ENCODE assay signal across 8 mouse cellular contexts in genomic region chr8:120970346-120970745, GRCm38 (mm10).
DNase-seq lines count a peak whose midpoint lies in the region; ATAC-seq and TF ChIP-seq lines count a peak whose summit lies in the region.
"Had no signal": no experiment of that assay in that cellular context is flagged by ENCODE, and none has a peak within 500 bp of the region (broad histone marks: within the 10 kb centered on the region; RNA-seq: fewer than 3 reads in every experiment).

No protein-coding gene starts in this region.

- H3K27ac ChIP-seq in kidney, embryonic 15.5 days = no peak overlapping the region
- H3K27ac ChIP-seq in ES-E14 (ENCODE audit: insufficient read depth, low read depth, low read length, poor library complexity, severe bottlenecking) = no peak overlapping the region

- no peaks in the 10 kb centered on the region for H3K36me3 ChIP-seq in kidney, embryonic 15.5 days
- H3K36me3 ChIP-seq in ES-E14 (ENCODE audit: control insufficient read depth, insufficient read depth, low read length, poor library complexity, severe bottlenecking) = no peaks in the 10 kb centered on the region

- H3K4me2 ChIP-seq in kidney, embryonic 15.5 days = no peak overlapping the region

- peak; percentile 15 for DNase-seq in kidney, adult 11 months
- DNase-seq in A20 (ENCODE audit: low read depth, low spot score) (peak; percentile 59), ES-E14 (ENCODE audit: low read depth, low spot score) (peak; percentile 57)
- DNase-seq in embryo, embryonic 10.5 days (ENCODE audit: low spot score) = peak; percentile 63
- peak; percentile 50 for DNase-seq in lung, postnatal 10 days
- DNase-seq in thymus, postnatal 25 days = peak; percentile 82

- H3K9me3 ChIP-seq in kidney, embryonic 15.5 days (replicated peaks) = no peaks in the 10 kb centered on the region
- no peaks in the 10 kb centered on the region for H3K9me3 ChIP-seq in ES-E14 (ENCODE audit: control insufficient read depth, insufficient read depth, low read depth, low read length)

- H3K27me3 ChIP-seq in kidney, embryonic 15.5 days = peaks cover 98% of the 10 kb centered on the region

- H3K9ac ChIP-seq in kidney, embryonic 15.5 days = no peak overlapping the region
- H3K9ac ChIP-seq in ES-E14 (ENCODE audit: insufficient read depth, low read depth, low read length, poor library complexity, severe bottlenecking) = no peak overlapping the region

- ATAC-seq in kidney, embryonic 15.5 days (replicated peaks; ENCODE audit: low FRiP score) = no peak

- in situ Hi-C loops in ES-E14 (cut with MboI; ENCODE audit: low sequenced_read_pairs in 2 of 2, unreplicated experiment in 2 of 2) = no loop called here

- no peak overlapping the region for H3K4me3 ChIP-seq in kidney, embryonic 15.5 days (replicated peaks)
- H3K4me3 ChIP-seq in ES-E14 (ENCODE audit: insufficient read depth in 1 of 2, low read depth in 1 of 2, low read length in 2 of 2, poor library complexity in 1 of 2, severe bottlenecking in 1 of 2) = no peak overlapping the region
- H3K4me3 ChIP-seq: erythroblast, embryonic 14.5 days had no signal

- 22% methylated on average over 5 of the region's 5 CpGs for WGBS in kidney, embryonic 15.5 days

- peaks cover 16% of the 10 kb centered on the region for H3K4me1 ChIP-seq in kidney, embryonic 15.5 days
- peaks cover 2% of the 10 kb centered on the region in 2 experiments; a peak in 1 of 4 replicates for H3K4me1 ChIP-seq in ES-E14 (ENCODE audit: control insufficient read depth in 2 of 2, insufficient read depth in 2 of 2, low read length in 2 of 2, poor library complexity in 1 of 2)

TF ChIP-seq in ES-E14, 5 proteins besides CTCF, POLR2A, EP300 and RAD21:
- TF ChIP-seq CHD2 (IDR thresholded peaks at IDR 0.05; ENCODE audit: low read depth, low read length) = no peak
- TF ChIP-seq ZNF384 (IDR thresholded peaks at IDR 0.05; ENCODE audit: low read depth, low read length) = no peak
- no peak for TF ChIP-seq HCFC1 (IDR thresholded peaks at IDR 0.05; ENCODE audit: borderline replicate concordance, insufficient read depth, low read length)
- TF ChIP-seq MAFK (IDR thresholded peaks at IDR 0.05; ENCODE audit: insufficient read depth, low read depth, low read length) = no peak
- no peak for TF ChIP-seq ZC3H11A (IDR thresholded peaks at IDR 0.05; ENCODE audit: borderline replicate concordance, low read depth, low read length)

Comparison
In these comparisons a context has a peak if more than half of its experiments do, and no peak if none do; other contexts are left out.
1. DNase-seq: peak in every context shown above with its lines; median percentile 82 in thymus, postnatal 25 days; 63 in embryo, embryonic 10.5 days; 59 in A20; 57 in ES-E14; 50 in lung, postnatal 10 days; 15 in kidney, adult 11 months.